Mouse (Mus musculus) hindlimb bud, embryonic 11.5 days (tissue): ENCODE measurements at regions not wholly inside any gene's neighbourhood (a gene's known extent, or its start where the extent isn't known, plus 50 kb on each side); places are given as distances from the start of the nearest gene placed in this dataset.
A peak's percentile ranks its signal among the peaks of the same experiment; 100 is the strongest.

ENCODE experiments used
- DNase-seq: peaks from one replicate; pipeline ENCODE4 v3.0.0-alpha.2; 2012; ENCODE audit warnings: low read depth, low spot score; ENCODE audit errors: extremely low spot score

DNA sequence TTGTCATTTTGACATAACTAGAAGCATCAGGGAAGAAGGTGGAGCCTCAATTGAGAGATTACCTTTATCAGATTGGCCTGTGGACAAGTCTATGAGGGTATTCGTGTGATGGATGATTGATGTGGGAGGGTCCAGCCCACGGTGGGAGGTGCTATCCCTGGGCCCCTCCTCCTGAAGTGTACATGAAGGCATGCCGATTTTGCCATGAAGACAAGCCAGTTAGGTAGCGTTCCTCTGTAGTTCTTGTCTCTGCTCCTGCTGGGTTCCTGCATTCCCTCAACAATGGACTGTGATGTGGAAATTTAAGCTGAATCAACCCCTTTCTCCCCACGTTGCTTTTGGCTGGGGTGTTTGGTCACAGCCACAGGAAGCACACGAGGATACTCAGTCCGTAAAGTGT lies 317.5 kb downstream of the Gm49356 start:
- no peak for DNase-seq

DNA sequence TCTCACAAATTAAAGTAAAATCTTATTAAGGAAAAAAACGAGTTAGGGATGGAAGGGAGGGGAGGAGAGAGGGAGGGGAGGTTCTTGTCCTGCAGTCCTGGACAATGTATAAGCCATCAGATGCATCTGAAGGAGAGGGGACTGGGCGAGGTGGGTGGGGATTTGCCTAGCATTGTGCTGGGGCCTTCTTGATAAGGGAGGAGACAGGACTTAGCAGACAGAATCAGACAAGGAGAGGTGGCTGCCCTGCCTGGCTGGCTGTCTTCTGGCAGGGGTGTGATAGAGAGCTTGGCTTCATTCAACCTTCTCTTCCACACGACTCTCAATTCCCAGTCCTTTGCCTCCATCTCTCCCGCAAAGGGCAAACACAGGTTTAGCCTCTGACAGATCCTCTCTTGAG lies 318.9 kb downstream of the Gm49356 start:
- DNase-seq = no peak

DNA sequence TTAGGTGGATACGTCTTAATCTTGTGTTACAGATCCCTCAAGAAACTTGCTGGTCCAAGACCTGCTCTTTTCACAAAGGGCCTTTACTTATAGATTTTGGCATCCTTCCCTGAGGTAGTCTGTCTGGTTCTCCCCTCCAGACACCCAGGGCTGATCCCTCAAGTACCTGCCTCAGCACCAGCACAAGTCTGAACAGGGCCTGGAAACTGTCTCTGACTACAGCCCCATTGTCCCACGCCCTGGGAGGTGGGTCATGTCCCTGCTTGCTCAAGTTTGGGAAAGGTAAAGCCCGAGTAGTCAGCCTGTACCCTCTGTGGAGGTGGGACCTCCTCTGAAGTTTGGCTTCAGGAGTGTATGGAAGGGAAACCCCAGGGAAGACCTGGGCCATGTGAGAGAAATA lies 323.3 kb downstream of the Gm49356 start:
- DNase-seq = no peak

DNA sequence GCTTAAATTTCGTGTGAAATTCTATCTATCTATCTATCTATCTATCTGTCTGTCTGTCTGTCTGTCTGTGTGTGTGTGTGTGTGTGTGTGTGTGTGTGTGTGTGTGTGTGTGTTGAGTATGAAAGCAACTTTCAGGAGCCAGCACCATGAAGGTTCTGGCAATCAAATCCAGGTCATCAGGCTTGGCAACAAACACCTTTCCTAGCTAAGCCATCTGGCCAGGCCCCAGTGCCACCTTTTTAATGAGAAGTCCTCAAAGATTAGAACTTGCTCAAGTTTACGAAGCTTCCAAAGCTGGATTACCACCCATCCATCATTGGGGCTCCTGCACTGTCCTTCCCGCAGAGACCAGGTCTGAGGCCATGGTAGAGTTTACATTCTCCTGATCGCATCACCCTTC lies 325.0 kb downstream of the Gm49356 start:
- no peak for DNase-seq

DNA sequence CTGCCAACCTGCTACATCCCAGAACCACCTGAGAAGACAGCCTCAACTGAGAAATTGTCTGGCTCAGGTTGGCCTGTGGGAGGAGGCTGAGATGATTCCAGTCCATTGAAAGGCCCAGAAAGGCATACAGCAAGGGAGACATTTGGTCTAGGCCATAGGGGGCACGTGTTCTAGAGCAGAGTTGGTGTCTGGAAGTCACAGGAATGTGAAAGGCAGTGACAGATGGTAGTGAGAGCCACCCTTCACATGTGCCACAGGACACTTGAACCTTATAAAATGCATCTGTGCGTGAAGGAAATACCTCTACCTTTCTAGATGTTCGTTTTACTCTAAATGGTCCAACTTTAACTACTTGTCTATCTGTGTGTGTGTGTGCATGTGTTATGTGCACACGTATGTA lies 326.1 kb downstream of the Gm49356 start:
- DNase-seq = no peak

DNA sequence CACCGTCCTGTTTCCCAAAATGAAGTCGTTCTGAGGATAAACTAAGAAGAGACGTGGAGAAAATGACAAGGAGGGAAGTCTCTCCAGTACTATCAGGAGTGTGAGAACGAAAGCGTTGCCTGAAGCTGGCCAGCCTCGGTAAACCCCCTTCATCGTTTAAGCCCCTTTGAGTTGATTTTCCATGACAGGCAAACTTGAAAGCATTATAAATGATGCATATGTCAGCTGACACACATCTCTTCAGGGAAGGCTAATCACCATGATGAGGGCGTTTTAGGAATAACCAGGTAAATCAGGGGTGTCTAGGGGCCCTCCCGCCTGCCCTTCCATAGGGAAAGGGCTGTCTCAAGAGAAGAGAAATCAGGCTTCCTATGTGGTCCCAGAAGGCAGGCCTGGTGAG lies 328.4 kb downstream of the Gm49356 start:
- DNase-seq = no peak

DNA sequence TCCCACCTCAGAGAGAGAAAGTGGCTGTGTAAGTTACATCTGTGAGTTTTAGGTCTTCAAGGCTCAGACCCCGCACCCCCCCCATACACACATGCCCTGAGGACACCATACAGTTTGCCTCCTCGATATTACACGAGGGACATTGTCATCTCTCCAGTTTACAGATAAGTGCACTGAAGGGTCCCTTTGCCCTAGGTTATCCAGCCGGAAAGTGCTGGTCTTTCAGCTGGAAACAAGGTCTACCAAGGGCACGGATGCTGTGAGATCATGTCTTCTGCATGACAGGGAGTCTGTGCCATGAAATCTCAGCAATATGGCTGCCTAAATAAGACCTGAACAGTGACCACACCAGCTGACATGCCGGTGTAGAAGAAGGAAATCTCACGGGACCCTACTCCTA lies 329.8 kb downstream of the Gm49356 start:
- no peak for DNase-seq

DNA sequence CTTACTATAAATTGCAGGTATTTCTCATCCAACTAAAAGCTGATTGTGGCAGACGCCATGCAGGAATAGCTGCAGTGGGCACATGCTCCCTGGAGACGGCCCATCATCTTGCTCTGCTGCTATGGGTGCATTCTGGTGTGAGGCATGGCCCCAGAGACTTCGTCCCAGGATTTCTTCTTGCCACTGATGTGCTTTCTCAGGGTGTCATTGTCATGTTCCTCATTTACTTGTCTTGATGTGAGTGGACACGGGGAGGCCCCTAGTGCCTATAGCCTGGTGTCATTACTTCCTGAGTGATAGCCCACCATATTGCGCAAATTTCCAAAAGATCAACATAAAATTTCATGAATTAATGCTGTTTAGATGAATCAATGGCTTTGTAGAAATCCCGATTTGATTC lies 336.5 kb downstream of the Gm49356 start:
- no peak for DNase-seq

DNA sequence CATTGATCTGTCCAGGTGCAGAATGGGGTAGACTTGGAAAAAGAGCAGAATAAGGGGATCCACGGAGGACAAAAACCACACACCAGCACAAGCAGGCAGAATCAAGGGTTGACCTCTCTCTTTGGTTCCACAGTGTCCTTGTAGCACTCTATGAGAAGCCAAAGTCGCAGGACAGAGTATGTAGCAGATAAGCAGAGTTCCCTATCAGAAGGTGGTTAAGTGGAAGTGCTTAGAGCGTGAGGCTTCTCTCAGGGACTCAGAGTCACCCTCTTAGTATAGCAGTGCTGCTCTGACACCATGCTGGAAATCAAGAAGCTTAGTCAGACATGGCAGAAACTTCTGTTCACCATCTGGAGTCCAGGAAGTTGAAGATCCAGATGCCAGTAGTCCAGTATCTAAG lies 338.2 kb downstream of the Gm49356 start:
- DNase-seq = no peak

DNA sequence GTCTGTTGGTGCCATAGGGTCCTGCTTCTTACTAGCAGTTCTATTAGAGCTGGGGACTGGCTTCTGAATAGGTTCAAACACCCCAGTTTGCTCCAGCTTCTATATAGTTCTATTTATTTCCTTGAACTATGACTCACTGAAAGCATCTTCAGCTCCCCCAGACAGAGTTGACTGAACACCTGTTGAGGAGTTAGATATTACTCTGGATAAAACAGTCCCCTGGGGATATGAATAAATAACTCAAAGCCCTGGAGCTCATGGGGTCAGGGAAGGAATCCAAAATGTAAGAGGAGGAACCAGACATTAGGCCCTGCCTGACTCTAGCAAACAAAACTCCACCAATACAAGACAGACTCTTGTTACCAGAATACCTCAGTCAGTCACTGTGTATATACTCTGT lies 341.4 kb downstream of the Gm49356 start:
- DNase-seq = no peak

DNA sequence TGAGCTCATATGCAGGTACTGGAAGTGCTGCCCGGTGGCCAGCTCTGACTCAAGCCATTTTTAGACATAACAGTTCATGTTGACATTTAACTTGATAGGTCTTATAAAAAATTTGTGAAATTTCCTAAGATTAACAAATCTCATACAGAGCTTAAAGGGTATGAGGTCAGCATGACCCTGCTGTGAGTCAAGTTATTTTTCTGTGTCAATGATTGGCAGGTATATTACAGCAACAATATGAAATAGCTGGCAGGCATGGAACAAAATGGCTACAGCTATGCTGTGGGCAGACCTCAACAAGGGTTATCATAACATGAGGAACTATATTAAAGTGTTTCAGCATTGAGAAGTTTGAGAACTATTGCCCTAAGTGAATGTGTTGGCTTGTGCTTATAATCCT lies 342.6 kb downstream of the Gm49356 start:
- DNase-seq = no peak

DNA sequence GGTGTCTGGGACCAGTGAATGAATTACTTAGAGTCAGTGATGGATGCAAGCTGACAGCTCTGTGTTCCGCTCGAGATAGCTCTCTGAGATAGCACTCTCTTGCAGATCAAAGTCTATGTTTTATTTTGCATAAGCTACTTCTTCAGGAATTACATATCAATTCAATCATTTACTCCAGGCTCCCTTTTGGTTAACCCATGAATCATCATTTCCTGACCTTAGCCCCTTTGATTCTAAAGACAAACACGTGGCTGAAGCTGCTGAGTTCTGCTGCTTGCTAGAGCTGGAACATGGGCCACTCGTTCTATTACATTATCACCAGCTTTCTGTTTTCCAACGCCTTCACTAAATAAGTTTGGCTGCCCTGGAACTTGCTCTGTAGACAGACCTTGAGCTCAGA lies 343.2 kb downstream of the Gm49356 start:
- DNase-seq = no peak

DNA sequence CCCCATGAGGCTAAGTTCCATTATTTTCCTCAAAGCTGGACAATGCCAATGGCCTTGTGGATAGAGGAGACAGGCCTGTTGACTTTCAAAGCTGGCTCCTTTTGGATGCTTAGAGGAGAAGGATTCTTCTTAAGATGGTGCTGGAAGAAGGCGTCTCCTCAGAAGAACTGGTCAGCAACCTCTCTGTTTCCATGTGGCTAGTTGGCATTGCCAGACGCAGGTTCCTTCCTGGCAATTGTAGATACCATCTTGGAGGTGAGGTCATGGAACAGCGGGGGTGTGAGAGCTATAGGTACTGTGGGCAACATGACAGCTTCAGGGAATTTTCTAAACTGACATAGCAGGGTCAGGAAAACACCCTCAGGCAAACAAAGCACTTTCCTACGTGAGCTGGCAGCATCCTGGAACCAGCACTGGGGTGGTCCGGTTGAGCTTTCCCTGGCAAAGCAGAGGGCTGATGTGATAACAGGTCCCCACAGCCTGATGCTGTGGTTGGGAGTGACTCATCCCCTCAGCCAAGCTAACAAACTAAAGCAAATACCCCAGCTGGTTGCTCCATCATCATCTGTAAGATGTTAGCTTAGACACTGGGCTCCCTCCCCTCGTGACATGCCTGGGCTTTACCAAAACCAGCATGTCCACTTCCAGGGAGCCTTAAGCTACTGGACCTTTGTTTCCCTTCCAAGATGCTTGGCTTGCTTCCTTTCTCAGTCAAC lies 348.5 kb downstream of the Gm49356 start:
- no peak for DNase-seq

DNA sequence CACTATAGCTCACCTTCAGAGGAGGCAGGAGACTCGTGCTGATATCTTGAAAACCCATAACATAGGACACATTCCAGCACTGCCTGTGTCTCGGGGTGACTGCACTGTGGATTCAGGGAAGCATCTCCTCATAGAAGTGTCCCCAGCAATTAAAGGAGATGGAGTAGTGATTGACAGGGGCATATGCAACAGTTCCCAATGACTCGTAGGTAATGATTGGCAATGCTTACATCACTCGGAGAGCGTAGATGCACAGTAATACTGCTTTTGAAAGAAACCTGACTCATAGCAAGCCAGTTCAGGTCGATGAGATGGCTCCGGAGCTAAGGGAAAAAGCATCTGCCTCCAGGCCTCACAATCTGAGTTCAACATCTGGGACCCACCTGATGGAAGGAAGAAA lies 352.7 kb downstream of the Gm49356 start:
- no peak for DNase-seq

DNA sequence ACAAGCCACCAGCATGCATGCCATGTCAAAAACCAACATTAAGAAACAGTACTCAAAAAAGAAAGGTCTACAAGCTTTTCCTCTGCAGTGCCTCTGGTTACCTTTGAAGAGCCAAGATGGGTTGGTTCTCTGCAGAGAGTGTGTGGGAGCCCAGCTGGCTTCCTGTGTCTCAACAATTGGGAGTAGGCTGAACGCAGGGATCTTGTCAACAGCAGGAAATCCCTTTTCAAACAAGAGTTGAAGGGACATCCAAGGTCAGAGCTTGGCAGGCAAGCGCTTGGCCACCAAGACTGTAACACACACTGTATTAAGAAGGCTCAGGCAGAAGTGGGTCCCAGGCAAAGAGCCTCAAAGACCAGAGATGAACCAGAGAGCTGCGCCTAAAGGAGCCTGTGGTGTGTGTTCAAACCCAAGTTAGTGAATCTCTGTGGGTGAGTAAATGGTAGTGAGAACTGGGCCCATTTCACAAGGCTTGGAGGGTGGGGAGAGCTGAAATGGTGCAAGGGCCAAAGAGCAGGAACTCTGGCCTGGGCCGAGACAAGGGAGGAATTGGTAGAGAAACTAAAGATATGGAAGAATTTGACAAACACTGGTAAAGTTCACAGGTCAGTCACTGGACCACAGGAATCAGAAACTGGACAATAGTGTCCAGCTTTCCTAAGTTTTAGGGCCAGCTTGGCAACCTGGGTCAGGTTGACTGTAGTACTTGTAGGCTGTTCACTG lies 357.0 kb downstream of the Gm49356 start:
- no peak for DNase-seq

DNA sequence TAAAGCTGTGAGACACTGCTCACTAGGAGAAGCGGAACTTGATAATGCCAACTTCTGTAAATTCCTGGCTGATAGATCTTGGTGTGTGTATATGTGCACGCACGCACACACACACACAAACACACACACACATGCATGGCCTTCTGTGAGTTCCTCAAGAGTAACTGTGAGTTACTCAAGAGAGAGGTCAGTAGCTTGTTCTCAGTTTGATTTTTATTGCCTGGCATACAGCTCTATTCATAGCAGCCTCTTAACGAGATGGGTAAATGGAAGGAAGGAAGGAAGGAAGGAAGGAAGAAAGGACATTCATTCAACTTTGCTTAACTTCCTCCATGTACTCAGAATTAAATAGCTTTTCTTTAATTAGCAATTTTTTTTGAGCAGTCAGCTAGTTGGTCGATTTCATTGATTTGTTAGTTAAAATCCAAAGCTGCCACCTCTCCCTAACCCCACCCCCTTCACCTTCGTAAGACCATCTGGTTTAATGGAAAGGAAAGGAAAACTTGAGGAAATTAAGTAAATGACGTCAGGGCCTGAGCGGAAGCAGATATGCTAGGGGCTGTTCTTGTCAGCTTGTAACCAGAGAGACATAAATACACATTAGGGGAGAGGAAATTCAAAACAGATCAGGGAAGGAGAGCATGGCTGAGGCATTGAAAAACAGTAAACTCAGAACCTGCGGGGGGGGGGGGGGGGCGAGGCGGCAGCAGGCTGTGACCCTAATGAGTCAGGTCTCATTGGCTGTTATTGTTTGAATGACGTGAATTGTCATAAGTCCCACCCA lies 359.6 kb downstream of the Gm49356 start:
- peak; percentile 47 for DNase-seq

DNA sequence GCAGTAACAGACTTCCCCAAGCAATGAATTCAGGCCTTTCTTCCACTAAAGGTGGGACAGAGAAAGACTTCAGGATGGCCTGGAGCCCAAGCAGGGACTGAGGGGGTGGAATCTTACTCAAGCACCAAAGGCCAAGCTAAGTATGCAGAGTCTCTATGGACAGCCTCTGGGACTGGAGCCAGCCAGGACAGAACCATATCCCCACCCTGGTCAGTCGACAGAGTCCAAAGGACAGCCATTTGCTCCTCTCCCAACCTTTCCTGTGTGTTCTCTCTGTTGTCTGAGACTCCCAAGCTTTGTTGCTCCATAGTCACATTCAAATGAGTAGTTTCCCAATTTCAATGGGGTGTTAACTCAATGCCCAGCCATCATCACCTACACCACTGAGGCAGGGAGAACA lies 372.3 kb downstream of the Gm49356 start:
- no peak for DNase-seq

DNA sequence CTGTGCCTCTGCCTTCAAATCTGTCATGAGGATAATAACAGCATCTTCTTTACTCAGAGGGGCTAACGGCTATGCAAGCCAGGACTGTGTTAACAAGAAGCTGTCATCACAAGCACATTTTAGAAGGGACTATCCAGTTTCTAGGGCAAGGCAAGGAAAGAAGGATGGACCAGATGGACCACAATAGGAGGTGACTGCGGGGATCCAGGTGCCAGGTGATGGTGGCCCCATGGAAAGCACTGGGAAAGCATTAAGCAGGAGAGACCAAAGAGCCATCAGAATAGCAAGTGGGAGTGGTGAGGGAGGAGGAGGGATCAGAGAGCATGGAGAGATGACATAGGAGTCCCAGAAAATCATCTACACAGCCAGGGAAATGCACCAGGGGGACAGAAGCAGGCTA lies 373.3 kb downstream of the Gm49356 start:
- DNase-seq = no peak

DNA sequence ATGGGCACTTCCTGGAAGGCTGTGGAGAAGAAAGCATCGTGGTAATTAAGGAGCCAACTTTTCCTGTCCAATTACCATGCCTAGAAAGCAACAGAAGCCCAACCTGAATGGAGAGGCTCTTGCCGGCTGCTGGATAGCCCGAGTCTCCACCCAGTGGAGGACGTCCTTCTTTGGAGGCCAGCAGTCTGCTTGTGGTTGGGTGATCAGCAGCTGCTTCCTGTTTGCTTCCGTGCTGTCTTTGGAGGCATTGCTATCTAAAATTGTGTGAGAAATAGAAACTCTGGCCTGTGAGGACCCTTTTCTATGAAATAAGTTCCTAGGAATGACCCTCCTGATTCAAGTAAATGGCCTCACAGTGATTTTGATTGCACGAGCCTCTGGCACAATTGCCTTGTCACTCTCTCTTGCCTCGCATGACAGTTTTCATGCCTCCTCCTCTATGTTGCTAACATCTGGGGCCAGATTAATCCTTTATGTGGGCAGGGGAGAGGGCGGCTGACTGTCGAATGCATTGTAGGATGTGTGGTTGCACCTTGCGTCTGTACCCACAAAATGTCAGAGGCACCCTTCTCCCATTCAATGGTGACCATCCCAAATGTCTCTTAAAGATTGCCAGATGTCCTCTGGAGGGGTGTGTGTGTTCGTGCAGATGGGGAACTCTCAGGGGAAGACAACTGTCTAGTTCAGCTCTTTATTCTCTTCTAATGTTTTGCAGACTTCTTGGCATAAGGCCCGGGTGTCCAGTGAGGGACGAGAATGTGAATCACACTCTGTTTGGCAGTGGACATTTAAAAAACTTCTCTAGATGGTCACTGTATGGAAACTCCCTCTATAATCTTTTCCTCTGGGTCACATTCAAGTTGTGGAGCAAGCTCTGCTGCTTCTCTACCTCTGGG lies 374.6 kb downstream of the Gm49356 start:
- DNase-seq = no peak
